Mouse (Mus musculus): ENCODE results near the gene Fopnl.

The Fopnl gene

DNA sequence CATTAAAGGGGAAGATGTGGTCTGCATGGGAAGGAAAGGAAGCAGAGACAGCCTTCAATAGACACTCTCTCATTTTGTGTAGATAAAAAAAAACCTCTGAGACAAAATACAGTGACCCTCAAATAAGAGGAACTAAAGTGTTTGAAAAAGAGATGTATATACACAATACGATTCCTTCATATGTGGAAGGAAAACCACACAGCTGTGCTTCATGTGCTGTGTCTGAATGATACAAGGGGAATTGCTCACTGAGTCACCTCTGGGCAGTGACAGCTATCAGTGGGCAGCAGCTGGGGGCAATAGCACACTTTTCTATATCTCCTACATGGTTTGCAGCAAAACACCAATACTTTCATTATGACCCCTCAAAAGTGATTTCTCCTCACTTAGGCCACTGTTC, 9.8 kb downstream of the Fopnl start:
- DNase-seq (ENCODE audit: low spot score in 2 of 2) = no peak

DNA sequence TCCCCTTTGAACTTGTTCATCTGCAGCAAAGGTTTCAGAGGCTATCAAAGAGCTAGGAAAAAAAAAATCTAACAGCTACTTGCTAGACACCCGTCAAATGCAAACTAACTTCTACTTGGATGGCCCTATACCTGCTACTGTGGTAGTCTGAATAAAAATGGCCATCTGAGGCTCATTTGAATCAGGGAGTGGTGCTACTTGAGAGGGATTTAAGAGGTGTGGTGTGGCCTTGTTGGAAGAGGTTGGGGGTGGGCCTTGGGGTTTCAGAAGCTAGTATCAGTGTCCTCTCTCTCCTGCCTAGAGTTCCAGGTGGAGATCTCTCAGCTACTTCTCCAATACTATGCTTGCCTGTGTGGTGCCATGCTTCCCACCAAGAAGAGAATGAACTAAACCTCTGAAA, 10.8 kb downstream of the Fopnl start:
- no peak for DNase-seq (ENCODE audit: low spot score in 2 of 2)

DNA sequence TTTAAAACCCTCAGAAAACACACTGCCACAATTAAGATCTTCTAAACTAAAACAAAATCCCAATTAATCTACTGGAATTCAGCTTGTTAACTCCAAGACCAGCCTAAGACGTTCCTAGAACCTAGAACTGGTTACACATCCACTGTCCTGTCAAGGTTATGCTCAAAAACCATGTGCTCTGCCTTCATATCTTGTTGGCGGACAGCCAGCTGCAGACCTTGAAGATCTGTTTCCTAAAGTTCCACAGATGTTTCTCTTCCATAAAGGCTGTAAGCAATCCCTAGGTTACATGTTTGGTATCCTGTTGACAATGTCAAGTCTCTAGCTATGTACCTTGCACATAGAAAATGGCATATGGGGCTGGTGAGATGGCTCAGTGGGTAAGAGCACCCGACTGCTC, 12.4 kb downstream of the Fopnl start:
- DNase-seq (ENCODE audit: low spot score in 2 of 2) = no peak

DNA sequence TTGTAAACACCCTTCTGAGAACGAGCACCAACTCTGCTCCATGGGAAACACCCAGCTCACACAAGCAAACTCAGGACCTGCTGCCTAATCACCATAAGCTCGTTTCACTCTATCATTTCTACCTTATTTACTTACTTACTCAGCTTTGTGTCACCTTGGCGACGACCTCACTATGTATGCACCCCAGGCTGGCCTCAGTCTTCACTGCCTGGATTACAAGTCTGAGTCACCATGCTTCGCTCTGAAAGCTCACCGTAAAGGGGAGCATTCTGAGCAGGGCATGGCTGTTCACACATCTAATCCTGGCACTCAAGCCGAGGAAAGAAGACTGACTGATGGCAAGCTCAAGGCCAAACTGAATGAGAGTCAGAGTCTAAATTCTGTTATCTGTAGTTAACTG, 13.5 kb downstream of the Fopnl start:
- DNase-seq (ENCODE audit: low spot score in 2 of 2) = no peak

DNA sequence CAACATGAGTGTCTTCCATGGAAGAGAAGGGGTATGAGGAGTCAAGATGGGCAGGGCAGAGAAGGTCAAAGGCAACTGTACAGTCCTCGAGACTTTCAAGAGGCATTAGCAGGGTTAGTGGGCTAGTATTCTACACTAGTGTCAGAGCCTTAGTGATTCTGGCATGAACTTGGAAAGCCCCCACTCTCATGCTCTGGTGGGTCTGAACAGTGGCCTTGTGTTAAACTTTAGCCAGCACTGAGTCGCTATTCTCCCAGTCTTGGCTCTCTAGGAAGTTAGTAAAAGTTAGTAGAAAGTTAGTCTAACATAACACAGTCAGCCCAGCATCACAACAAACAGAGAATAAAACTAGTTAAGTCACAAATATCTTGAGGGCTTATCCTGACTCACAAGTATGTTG, 14.1 kb downstream of the Fopnl start:
- DNase-seq (ENCODE audit: low spot score in 2 of 2) = no peak

DNA sequence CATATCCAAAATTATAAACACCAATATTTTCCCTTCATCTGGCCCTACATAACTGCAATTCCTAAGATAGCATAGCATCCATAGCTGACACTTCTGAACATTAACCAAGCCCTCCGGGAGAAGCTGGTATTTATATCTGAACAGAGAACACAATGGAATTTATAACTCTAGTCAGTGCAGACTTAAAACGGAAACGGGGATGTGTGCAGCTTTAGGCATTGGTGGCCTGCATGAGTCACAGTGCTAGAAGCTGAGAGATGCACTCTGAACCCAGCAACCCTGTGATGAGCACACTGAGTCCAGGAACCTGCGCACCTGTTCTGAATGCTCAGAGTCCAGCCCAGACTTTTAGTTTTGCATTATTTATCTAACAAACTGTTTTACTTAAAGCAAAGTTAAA, 18.7 kb downstream of the Fopnl start:
- no peak for DNase-seq (ENCODE audit: low spot score in 2 of 2)

DNA sequence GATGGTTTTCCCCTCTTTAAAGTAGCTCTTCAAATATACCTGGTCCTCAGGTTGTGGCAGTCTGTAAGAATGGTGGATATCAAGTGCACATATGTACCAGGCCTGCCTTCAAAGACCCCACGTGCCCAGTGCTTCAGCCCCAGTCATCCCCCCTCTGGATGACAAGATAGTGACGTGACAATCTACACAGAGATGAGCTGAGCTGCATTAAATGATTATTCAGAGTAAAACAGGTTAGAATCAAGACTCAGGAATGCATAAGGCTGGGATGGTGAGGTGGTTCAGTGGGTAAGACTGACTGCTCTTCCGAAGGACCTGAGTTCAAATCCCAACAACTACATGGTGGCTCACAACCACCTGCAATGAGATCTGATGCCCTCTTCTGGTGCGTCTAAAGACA, 19.5 kb downstream of the Fopnl start:
- no peak for DNase-seq (ENCODE audit: low spot score in 2 of 2)

DNA sequence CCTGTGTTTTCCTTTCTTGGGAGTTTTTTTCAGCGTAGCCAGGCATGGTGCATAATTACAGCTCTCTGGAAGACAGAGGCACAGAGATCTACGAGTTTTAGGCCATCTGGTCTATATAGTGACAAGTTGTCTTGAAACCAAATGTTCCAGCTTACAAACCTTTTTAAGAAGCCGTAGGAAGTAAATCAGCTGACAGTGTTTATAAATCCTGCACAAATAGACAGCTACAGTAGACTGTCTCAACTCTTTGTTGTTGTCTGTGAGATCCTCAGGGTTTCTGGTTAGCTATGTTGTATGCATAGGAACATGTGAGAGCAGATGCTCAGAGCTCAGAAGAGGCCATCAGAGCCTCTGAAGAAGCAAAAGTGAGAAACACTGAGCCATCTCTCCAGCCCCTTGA, 20.1 kb downstream of the Fopnl start:
- DNase-seq (ENCODE audit: low spot score in 2 of 2) = no peak

DNA sequence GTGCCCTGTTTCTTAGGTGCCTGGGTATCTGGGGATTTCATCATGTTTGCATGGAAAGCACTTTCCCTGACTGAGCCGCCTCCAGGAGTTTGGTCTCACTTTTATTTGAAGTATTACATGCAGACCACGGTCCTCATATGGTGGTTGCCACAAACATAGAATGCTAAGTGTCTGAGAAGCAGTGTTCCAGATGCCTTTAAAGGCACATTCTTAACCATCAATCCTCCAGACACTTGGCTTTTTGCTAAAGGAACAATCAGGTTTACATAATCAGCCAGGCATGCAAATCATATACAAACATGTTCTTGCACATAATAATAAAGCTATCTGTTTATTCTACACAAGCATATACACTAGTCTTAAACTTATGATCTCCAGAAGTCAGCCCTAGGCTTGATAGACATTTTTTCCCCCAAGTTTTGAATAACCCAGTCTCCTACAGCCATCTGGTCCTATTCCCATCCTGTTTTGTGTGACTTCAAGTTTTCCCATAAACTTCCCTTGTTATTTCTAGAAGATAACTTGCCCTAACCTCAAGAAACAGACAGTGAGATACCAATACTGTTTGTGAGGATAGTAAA, 20.6 kb downstream of the Fopnl start:
- DNase-seq (ENCODE audit: low spot score in 2 of 2) = no peak

DNA sequence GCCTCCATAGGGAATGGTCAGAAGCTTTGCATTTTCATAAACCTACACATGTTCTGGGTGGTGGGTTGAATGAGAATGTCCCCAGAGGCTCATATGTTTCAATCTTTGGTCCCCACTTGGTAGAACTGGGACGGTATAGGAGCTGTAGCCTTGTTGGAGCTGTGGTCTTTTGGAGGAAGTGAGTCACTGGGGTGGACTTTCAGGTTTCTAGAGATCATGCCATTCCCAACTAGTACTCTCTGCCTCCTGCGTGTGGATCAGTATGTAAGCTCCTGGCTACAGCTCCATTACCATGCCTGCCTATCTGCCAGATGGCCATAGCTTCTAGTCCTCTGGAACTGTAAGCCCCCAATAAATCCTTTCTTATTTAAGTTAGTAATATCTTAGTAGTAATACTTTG, 21.9 kb downstream of the Fopnl start:
- DNase-seq (ENCODE audit: low spot score in 2 of 2) = no peak

DNA sequence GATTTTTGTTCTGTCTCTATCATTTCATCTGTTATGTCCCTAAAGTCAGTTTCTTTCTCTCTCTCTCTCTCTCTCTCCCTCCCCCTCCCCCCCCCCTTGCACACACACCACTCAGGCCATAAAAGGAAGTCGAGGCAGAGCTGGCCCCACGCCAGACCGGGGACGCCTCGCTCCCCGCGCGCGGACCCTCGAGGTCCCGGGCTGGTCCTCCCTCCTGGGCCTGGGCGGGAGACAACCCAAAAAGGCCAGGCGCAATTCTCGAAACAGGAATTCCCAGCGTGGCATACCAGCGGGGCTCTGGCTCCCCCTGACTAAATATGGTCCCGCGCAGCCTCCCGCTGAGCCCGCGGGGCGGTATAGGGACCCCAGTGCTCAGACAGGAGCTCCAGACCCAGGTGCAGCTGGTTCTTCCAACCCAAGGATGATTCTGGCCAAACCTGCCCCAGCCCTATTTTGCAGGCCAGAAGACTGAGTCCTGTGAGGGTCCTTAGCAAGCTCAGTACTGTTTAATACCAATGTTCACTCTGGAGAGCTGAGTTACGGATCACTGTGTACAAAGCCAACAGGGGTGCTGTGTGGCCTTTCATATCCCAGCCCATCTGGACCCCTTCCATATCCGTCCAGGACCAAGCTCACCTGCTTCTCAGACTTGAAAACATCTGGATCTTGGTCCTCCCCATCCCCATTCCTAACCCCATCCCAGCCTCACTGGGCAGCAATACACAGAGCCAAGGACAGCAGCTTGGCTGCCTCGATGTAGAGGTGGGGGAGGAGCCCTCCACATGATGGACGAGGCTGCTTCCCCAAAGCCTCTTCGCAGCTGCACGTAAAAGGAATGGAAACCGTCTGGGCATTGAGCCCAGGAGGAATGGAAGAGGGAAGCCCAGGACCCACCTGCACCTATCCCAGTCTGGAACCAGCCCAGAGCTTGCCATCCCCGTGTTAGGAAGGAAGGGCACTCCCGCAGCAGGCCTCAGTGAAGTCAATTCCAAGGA, 24.7 kb downstream of the Fopnl start:
- DNase-seq (ENCODE audit: low spot score in 2 of 2) = no peak

DNA sequence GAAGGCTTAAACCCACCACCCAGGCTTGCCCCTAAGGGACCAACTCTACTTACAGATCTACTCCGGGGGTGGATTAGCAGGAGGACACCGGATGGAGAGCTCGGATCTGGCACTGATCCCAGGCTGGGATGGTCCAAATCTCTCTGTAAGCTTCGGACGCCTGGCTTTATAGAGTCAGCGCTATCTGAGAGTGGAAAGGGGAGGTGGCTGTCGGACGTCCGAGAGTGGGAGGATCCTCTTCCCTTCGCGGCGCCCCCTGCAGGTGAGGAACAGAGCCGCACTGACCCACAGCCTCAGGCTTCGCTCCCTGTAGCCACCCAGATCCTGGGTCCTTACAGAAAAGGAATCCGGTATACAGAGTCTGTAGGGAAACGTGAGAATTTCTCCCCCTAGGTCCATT, 26.0 kb downstream of the Fopnl start, which contains the start of gene Myh11:
Myh11 (minus strand) TSS at position 150 of the 400 bp plus-strand sequence.
- peak in 1 of 2 experiments; percentile 37 for DNase-seq (ENCODE audit: low spot score in 2 of 2)

DNA sequence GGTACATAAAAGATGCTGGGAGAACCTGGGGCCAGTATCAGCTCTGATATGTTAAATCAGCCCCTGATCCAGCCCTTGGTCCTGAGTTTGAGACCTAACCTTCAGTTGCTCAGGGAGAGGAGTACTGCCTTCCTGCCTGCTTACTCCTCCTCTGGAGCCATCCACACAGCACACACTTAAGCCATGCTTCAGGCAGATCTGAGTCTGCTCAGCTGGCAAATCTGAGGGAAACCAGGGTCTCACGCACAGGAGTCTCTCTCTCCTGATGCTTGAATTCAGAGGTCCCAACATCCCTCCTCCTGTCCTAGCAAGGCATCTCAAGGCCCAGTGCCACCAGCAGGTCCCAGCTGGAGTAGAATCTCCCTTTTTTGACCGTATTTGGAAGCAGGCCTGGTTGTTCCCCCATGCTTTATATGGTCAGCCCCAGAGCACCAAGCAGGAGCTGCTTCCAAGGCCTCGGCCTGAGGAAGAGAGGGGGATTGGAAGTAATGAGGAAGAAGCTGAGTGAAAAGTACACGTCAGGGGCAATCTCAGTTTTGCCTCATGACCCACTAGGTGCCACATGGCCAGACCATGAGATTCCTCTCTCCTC, 44.7 kb downstream of the Fopnl start:
- DNase-seq (ENCODE audit: low spot score in 2 of 2) = no peak

DNA sequence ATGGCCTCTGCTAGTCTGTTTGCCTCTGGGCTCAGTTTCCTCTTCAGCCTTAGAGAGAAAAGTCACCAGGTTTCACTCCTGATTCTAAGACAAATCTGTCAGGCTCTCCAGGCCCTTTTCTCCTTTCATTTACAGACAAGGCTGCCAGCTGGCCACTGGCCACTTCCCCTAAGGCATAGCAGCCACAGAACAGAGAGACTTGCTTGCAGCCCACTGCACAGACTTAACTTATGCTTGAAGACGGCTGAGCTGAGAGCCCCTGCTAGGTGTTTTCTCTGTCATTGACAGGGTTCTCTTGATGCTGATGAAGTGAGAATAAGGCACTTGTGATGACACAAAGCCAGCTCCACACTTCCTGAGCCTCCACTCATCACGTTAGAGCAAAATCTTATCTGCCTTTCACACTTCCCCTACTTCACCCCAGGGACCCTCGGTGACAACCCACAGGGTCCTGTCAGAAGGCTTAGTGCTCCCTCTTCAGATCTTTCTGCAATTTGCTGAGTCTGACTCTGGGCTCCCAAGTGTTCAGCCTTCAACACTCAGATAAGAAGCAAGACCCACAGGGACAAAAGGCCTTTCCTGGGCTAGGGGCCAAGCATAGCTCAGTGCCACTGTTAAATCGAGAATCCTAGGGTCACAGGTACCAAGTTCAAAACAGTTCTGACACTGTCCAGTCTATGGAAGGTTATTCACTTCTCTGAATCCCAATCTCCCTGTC, 51.8 kb downstream of the Fopnl start:
- DNase-seq (ENCODE audit: low spot score in 2 of 2) = no peak

DNA sequence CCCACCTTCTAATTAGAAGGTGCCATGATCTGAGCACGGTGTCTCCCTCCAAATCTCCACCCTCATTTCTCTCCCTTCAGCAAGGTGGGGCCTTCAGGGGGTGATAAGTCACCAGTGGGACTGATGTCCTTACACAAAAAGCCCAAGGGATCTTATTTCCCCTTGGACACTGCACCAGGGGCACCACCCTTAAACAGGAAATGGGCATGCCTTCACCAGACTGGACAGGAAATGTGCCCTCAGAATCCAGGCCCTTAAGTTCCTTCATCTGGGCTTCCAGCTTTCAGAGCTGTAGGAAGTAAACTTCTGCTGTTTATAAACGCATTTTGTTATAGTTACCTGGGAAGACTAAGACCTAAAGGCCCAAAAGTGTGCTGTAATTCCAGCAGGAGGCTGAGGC, 52.7 kb downstream of the Fopnl start:
- DNase-seq (ENCODE audit: low spot score in 2 of 2) = no peak

DNA sequence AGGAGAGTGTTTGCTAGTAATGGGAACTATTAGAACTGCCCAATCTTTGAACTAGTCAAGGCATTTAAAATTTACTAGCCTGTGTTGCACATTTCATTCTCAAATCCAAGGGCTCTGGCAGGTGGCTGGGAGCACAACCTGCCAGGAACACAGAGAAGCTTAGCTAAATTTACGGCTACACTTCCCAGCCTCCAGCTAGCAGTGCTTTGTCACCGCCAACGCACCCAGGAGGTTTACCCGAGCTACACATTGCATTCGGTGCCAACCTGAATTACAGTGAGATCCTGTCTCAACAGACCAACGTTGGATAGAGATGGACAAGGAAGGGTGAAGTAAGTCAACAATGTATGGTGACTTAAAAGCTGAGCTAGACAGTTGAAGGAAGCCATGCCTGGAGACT, 54.0 kb downstream of the Fopnl start:
- no peak for DNase-seq (ENCODE audit: low spot score in 2 of 2)

DNA sequence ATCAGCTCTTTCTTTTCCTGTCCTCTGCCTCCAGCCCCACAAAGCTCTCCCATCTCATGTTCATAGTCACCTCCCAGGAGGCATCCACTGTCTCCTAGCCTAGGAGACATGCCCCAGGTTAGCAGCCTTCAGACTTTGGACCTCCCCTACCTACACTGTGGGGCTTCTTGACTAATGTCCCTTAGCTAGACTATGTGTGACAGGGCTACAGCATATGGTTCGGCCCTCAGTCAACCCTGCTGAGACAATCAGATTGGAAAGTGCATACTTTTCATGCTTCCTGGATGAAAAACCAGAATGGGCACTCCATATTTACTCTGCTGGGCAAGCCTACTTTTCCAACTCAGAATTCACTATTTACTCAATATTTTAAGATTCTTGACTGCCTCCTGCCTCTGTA, 54.8 kb downstream of the Fopnl start:
- no peak for DNase-seq (ENCODE audit: low spot score in 2 of 2)

DNA sequence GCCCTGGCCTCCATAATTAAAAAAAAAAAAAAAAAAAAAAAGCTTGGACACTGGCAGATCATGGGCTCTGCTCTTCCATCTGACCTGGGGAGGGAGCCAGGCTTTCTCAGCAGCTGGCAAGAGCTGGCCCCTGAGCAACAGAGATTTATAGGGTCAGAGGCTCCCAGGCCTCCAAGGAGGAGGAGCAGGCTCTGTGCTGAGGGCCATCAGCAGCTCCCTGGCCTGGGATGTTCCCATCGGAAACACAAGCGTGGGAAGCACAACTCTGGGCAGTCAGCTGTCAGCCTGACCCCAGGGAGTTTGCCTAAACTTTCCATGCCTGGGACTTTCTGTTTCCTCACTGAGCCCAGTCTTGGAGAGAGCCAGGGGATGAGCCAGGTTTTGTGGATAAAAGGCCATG, 58.3 kb downstream of the Fopnl start:
- no peak for DNase-seq (ENCODE audit: low spot score in 2 of 2)

DNA sequence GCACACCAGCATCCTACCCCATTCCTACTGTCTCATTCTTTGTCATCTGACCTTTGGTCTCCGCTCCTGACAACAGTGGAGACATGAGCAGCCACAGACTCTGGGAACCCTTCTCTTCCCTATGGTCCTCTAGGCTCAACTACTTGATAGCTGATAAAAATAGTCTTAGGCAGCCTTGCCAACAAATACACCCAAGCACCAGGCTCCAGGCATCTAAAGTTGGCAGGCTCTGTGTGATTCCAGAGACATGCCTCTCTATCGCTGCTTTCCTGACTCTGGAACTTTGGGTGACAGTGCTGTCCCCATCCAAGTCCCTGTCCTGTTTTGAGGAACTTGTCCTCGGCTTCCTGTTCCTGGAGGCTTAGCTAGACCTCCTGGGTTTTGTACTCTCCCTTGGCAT, 63.6 kb downstream of the Fopnl start:
- DNase-seq (ENCODE audit: low spot score in 2 of 2) = no peak

DNA sequence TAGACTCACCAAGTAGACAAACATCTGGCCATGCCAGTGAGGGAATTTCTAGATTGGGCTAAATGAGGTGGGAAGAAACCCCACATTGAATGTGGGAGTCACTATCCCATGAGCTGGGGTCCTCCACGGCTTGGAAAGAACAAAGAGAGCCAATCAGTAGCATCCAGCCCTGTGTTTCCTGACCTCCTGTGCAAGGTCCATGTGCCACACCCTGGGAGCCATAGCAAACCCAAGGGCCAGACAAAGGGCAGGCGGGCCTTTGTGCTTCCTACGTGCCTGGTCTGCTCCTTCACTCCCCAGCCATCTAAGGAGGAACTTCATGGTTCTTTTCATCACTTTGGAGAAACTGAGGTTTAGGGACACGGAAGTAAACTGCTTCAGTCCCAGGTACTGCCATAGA, 64.3 kb downstream of the Fopnl start:
- DNase-seq (ENCODE audit: low spot score in 2 of 2) = no peak

DNA sequence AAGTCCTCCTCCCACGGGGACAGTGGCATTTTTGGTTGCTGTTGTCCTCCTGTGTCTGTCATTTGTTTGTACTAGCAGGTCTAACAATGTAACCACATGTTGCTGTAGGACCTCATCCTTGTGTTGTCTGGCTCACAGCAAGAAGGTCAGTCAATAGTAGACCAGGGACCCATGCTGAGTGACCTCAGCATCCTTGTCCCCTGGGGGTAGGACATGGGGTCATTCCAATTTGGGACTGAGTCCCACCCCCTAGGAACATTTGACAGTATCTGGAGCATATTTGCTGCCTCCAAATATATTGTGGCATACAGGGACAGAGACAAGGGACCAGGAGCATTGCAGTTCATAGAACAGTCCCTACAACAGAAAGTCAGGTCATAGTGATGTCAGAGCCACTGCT, 67.3 kb downstream of the Fopnl start:
- DNase-seq (ENCODE audit: low spot score in 2 of 2) = no peak
